Mouse (Mus musculus) intestine, embryonic 15.5 days (tissue): Measurements from ENCODE around the gene Mgarp. TPM values are rescaled to one million over a fixed set of nuclear protein-coding genes. Genes with fewer than 3 reads are reported as not detected.
"Not testable (repeated sequence)": the region's sequence is repeated elsewhere in the genome, so short reads cannot be mapped to it uniquely, and the experiment has no call there.

Experiments used
- ATAC-seq: fragments of 200-750 bp; cut with Nextera tagmentation; 2 replicates; pipeline ENCODE4 v1.8.0; 2017; ENCODE audit warnings: moderate TSS enrichment, moderate library complexity
- H3K27ac ChIP-seq: fragments of 300-500 bp; sonication (generic); 2 replicates; pipeline ENCODE4 v1.5.1; 2015; ENCODE audit warnings: mild to moderate bottlenecking, inconsistent platforms
- H3K27me3 ChIP-seq: fragments of 300-500 bp; sonication (generic); replicated peaks from 2 replicates; pipeline ENCODE4 v1.6.1; 2015; ENCODE audit warnings: inconsistent platforms
- H3K36me3 ChIP-seq: fragments of 300-500 bp; sonication (generic); 2 replicates; pipeline ENCODE4 v1.6.1; 2015; ENCODE audit warnings: inconsistent platforms
- H3K4me1 ChIP-seq: fragments of 300-500 bp; sonication (generic); replicated peaks from 2 replicates; pipeline ENCODE4 v1.6.1; 2015; ENCODE audit warnings: inconsistent platforms
- H3K4me2 ChIP-seq: fragments of 300-500 bp; sonication (generic); replicated peaks from 2 replicates; pipeline ENCODE4 v1.6.1; 2015; ENCODE audit warnings: mild to moderate bottlenecking, inconsistent platforms
- H3K4me3 ChIP-seq: fragments of 300-500 bp; sonication (generic); replicated peaks from 2 replicates; pipeline ENCODE4 v1.5.1; 2015; ENCODE audit warnings: inconsistent platforms
- H3K9ac ChIP-seq: fragments of 300-500 bp; sonication (generic); 2 replicates; pipeline ENCODE4 v1.6.1; 2015; ENCODE audit warnings: inconsistent platforms
- H3K9me3 ChIP-seq: fragments of 300-500 bp; sonication (generic); 2 replicates; pipeline ENCODE4 v1.6.1; 2016; ENCODE audit warnings: inconsistent platforms
- WGBS: fragments of 180-500 bp; shearing (Covaris S2); methylation state at CpG from one replicate; pipeline ENCODE4 v1.1.7; 2015; 5-methylcytosine and 5-hydroxymethylcytosine counted together
- polyA plus RNA-seq: library from polyadenylated mRNA; unstranded; fragments of >200 nt; fragmentation: Nextera tagmentation; extraction: Ambion mirVana; gene quantifications from 2 replicates; pipeline ENCODE4 v1.2.1, GENCODE M21; 2015

Gene Mgarp
- polyA plus RNA-seq, 1 experiment from 2014 or later = 4.0 TPM

- 68% methylated on average over 1 of the region's 1 CpGs for WGBS
- H3K27me3 ChIP-seq = no peaks in the 10 kb centered on the region
Measured at GRCm38 (mm10) chr3:51413276-51413675, 16.7 kb upstream of the Mgarp start.

DNA sequence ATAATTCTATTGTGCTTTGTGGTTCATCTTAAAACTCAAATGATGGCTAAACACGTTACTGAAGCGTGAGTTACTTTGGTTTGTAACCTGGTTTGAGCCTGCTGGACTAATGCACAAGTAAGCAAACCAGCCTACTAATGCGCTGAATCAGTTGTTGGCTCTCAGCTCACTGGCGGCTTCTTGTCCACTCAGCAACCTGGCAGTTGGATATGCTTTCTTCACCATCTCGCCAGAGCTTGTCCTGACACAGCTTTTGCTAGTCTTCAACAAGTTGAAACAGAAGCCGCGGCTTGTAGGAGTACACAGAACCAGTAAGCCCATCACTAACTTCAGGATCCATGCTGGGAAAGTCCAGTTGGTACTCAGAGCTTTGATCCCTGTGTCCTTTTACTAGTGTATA lies 15.9 kb upstream of the Mgarp start:
- H3K4me1 ChIP-seq = no peaks in the 10 kb centered on the region
- H3K36me3 ChIP-seq = no peaks in the 10 kb centered on the region
- H3K4me3 ChIP-seq = no peak overlapping the region
- no peak for ATAC-seq
- 90% methylated on average over 7 of the region's 7 CpGs for WGBS
- no peaks in the 10 kb centered on the region for H3K27me3 ChIP-seq
- H3K4me2 ChIP-seq = no peak overlapping the region
- no peak overlapping the region for H3K27ac ChIP-seq
- H3K9ac ChIP-seq = no peak overlapping the region
- H3K9me3 ChIP-seq = no peaks in the 10 kb centered on the region

More at GRCm38 (mm10) chr3:51413276-51413675, 16.7 kb upstream of the Mgarp start:
- H3K9me3 ChIP-seq = no peaks in the 10 kb centered on the region
- no peak overlapping the region for H3K4me3 ChIP-seq
- no peaks in the 10 kb centered on the region for H3K36me3 ChIP-seq
- no peak overlapping the region for H3K27ac ChIP-seq
- peaks cover under 1% of the 10 kb centered on the region; the same call in 1 of the 2 replicates for H3K4me1 ChIP-seq
- H3K9ac ChIP-seq = no peak overlapping the region
- H3K4me2 ChIP-seq = no peak overlapping the region
- ATAC-seq = no peak

GRCm38 (mm10) chr3:51408561-51409183 lies 12.1 kb upstream of the Mgarp start, which contains the start of gene Ndufc1:
Gene Ndufc1, minus strand, starts transcription at chr3:51408988.
- Histone ChIP-seq H3K36me3 (peaks cover 3% of the 10 kb centered on the region; the same call in 1 of the 2 replicates), H3K4me3 (peak within 1 kb of the TSS; percentile 72), H3K9me3 (no peaks in the 10 kb centered on the region), H3K4me2 (peak within 1 kb of the TSS; percentile 61), H3K4me1 (no peaks in the 10 kb centered on the region), H3K27ac (peak within 1 kb of the TSS; percentile 93), H3K27me3 (no peaks in the 10 kb centered on the region), H3K9ac (peak within 1 kb of the TSS; percentile 78)
- under 1% methylated on average over 40 of the region's 40 CpGs for WGBS
- ATAC-seq = peak; percentile 91

DNA sequence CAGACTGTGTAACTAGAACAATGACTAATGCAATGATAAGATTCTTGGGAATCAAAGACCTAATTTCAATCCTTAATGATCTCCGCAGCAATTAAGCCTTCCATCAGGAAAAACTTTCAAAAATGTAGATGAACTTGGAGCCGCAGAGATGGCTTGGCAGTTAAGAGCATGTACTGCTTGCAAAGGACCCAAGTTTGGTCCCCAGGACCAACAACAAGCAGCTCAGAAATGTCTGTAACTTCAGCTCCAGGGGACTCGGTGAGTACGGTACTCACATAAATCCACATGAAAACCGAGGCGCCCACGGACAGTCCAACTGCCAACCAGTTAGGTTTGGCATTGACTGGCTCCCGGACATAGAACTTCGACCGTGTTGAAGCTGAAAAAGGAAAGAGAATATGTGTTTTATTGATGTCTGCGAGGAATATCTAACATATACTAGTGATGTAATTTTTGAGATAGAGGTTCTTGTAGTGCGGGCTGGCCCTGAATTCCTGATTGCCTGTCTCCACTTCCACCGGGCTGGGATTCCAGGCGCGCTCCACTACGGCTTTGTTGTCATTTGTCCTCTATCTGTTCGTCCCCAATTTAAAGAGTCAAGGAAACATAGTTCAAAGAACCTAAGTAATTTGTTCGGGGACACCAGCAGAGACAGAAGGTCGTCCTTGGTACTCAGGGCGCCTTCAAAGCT lies 11.5 kb upstream of the Mgarp start:
- no peaks in the 10 kb centered on the region for H3K27me3 ChIP-seq
- H3K27ac ChIP-seq = peak overlapping the region; percentile 93
- no peaks in the 10 kb centered on the region for H3K9me3 ChIP-seq
- WGBS = 20% methylated on average over 20 of the region's 20 CpGs
- H3K36me3 ChIP-seq = peaks cover 3% of the 10 kb centered on the region; the same call in 1 of the 2 replicates
- H3K9ac ChIP-seq = peak overlapping the region; percentile 78
- H3K4me3 ChIP-seq = peak overlapping the region; percentile 72
- H3K4me1 ChIP-seq = no peaks in the 10 kb centered on the region
- ATAC-seq = peak; percentile 12
- H3K4me2 ChIP-seq = peak overlapping the region; percentile 61

DNA sequence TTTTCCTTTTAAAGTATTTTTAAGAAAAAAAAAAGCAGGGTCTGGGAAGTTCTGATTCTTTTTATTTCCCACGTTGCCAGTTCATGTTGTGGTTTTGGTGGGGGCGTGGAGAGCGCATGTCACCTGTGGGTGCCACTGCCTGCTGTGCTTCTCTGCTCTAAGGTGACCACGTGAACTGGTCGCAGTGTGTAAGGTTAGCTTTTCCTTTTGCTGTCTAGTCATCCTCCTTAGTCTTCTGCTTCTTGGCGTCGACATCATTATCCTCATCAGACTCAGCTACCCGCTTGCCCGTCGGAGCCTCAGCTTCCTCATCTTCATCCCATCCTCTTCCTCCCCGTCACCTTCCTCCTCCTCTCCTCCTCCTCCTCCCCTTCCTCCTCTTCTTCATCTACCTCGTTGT lies 6.1 kb upstream of the Mgarp start:
- Histone ChIP-seq H3K4me2 (no peak overlapping the region), H3K27ac (no peak overlapping the region), H3K4me3 (no peak overlapping the region), H3K4me1 (no peaks in the 10 kb centered on the region), H3K9me3 (no peaks in the 10 kb centered on the region), H3K27me3 (no peaks in the 10 kb centered on the region), H3K9ac (no peak overlapping the region), H3K36me3 (peaks cover 3% of the 10 kb centered on the region; the same call in 1 of the 2 replicates)
- ATAC-seq = no peak
- 93% methylated on average over 12 of the region's 12 CpGs for WGBS

- 73% methylated on average over 4 of the region's 4 CpGs for WGBS
- H3K4me2 ChIP-seq = not testable (repeated sequence)
Measured at GRCm38 (mm10) chr3:51402054-51402453, 5.5 kb upstream of the Mgarp start.

GRCm38 (mm10) chr3:51400682-51401081 lies 4.1 kb upstream of the Mgarp start:
- H3K36me3 ChIP-seq = no peaks in the 10 kb centered on the region
- H3K4me1 ChIP-seq = no peaks in the 10 kb centered on the region; the same call in 1 of the 2 replicates
- 76% methylated on average over 10 of the region's 10 CpGs for WGBS
- H3K27ac ChIP-seq = no peak overlapping the region
- no peak overlapping the region for H3K9ac ChIP-seq
- H3K27me3 ChIP-seq = no peaks in the 10 kb centered on the region
- no peak overlapping the region for H3K4me3 ChIP-seq
- ATAC-seq = no peak
- no peaks in the 10 kb centered on the region for H3K9me3 ChIP-seq
- H3K4me2 ChIP-seq = no peak overlapping the region

More at GRCm38 (mm10) chr3:51402054-51402453, 5.5 kb upstream of the Mgarp start:
- not testable (repeated sequence) for H3K36me3 ChIP-seq, H3K27ac ChIP-seq, H3K4me1 ChIP-seq, H3K27me3 ChIP-seq, H3K9ac ChIP-seq, H3K9me3 ChIP-seq, ATAC-seq, H3K4me3 ChIP-seq

- WGBS = 45% methylated on average over 4 of the region's 4 CpGs
- H3K4me2 ChIP-seq = no peak overlapping the region
- no peak for ATAC-seq
- H3K36me3 ChIP-seq = no peaks in the 10 kb centered on the region
- no peak overlapping the region for H3K27ac ChIP-seq
- no peaks in the 10 kb centered on the region for H3K27me3 ChIP-seq
- no peak overlapping the region for H3K4me3 ChIP-seq
- H3K4me1 ChIP-seq = no peaks in the 10 kb centered on the region; the same call in 1 of the 2 replicates
- no peaks in the 10 kb centered on the region for H3K9me3 ChIP-seq
- H3K9ac ChIP-seq = no peak overlapping the region
Measured at GRCm38 (mm10) chr3:51399531-51399930, 3.0 kb upstream of the Mgarp start.

DNA sequence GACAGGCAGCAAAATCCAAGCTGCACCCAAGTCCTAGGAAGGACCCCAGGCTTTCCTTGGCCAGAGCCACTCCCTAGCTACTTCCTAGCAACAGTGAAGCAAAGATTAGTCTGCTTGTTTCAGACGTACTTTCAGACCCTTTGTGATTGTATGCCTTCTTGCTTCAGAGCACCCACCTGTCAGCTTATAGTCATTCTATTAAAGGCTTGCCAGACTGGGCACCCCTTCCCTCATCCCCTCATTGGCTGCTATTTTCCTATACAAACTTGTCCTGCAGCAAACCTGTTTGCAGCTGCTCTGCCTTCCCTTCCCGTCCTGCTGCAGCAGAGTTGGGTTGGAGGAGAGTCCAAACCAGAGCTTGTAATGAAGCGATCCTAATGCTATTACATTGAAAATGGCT lies 2.1 kb upstream of the Mgarp start:
- no peaks in the 10 kb centered on the region for H3K36me3 ChIP-seq
- no peaks in the 10 kb centered on the region; the same call in 1 of the 2 replicates for H3K4me1 ChIP-seq
- H3K4me3 ChIP-seq = no peak overlapping the region
- no peak overlapping the region for H3K9ac ChIP-seq
- no peaks in the 10 kb centered on the region for H3K9me3 ChIP-seq
- H3K27ac ChIP-seq = no peak overlapping the region
- no peaks in the 10 kb centered on the region for H3K27me3 ChIP-seq
- no peak overlapping the region for H3K4me2 ChIP-seq
- no peak for ATAC-seq
- 20% methylated on average over 3 of the region's 3 CpGs for WGBS

- Histone ChIP-seq H3K4me3 (no peak overlapping the region), H3K4me2 (no peak overlapping the region), H3K27ac (no peak overlapping the region), H3K9me3 (no peaks in the 10 kb centered on the region), H3K36me3 (no peaks in the 10 kb centered on the region), H3K9ac (no peak overlapping the region), H3K4me1 (no peaks in the 10 kb centered on the region; the same call in 1 of the 2 replicates), H3K27me3 (no peaks in the 10 kb centered on the region)
- 67% methylated on average over 15 of the region's 15 CpGs for WGBS
- ATAC-seq = no peak
Measured at GRCm38 (mm10) chr3:51397700-51398299, 1.3 kb upstream of the Mgarp start.

GRCm38 (mm10) chr3:51395461-51396145 lies 935 bp downstream of the Mgarp start:
- no peaks in the 10 kb centered on the region for H3K36me3 ChIP-seq
- no peaks in the 10 kb centered on the region for H3K27me3 ChIP-seq
- H3K9ac ChIP-seq = no peak overlapping the region
- no peak for ATAC-seq
- H3K27ac ChIP-seq = no peak overlapping the region
- no peaks in the 10 kb centered on the region; the same call in 1 of the 2 replicates for H3K4me1 ChIP-seq
- no peak overlapping the region for H3K4me3 ChIP-seq
- peak overlapping the region; percentile 87; the same call in 1 of the 2 replicates for H3K4me2 ChIP-seq
- WGBS = 41% methylated on average over 19 of the region's 19 CpGs
- H3K9me3 ChIP-seq = no peaks in the 10 kb centered on the region

- no peaks in the 10 kb centered on the region for H3K27me3 ChIP-seq
- H3K27ac ChIP-seq = no peak overlapping the region
- no peaks in the 10 kb centered on the region; the same call in 1 of the 2 replicates for H3K4me1 ChIP-seq
- no peak overlapping the region for H3K4me3 ChIP-seq
- ATAC-seq = no peak
- no peaks in the 10 kb centered on the region for H3K9me3 ChIP-seq
- H3K4me2 ChIP-seq = no peak overlapping the region
- no peaks in the 10 kb centered on the region for H3K36me3 ChIP-seq
- WGBS = 83% methylated on average over 3 of the region's 3 CpGs
- no peak overlapping the region for H3K9ac ChIP-seq
Measured at GRCm38 (mm10) chr3:51394881-51395280, 1.7 kb downstream of the Mgarp start.
